Mouse (Mus musculus): ENCODE measurements around the gene Map2k1.

Map2k1 gene

GRCm38 (mm10) chr9:64139879-64140278 lies 113.6 kb downstream of the Map2k1 start:
- DNase-seq (ENCODE audit: low spot score): no peak

DNA sequence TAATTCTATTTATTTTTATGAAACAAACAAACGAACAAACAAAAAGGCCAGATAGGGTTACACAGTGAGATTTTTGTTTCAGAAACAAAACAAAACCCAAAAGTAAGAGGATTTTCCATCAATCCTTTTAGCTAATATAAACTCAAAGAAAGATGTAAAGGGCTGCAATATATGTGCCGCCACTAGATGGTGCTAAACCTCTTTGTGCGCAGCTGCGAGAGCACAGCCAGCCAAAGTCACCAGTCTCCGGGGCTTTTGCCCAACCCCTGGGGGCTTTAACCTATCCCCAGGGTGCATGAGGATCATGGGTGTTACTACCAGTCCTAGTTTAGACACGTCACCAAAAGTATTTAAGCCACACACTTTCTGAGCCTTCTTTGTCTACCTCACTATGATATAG lies 114.5 kb downstream of the Map2k1 start:
- DNase-seq (ENCODE audit: low spot score): peak; percentile 68

Data from testis, postnatal 10 days (tissue).